Comparison of ENCODE assay signal across 15 mouse cellular contexts in genomic region chr9:67118880-67119644, GRCm38 (mm10).
"Had no signal": no experiment of that assay in that cellular context is flagged by ENCODE, and none has a peak within 500 bp of the region (broad histone marks: within the 10 kb centered on the region; RNA-seq: fewer than 3 reads in every experiment).

No protein-coding gene starts in this region.

- H3K36me3 ChIP-seq: limb, embryonic 15.5 days; midbrain, embryonic 12.5 days; midbrain, embryonic 15.5 days had no signal

- H3K4me2 ChIP-seq: limb, embryonic 15.5 days; liver, embryonic 11.5 days; lung, embryonic 14.5 days; midbrain, embryonic 12.5 days; midbrain, embryonic 15.5 days had no signal

- ATAC-seq: liver, postnatal 0 days; lung, postnatal 0 days; midbrain, embryonic 15.5 days had no signal

- H3K9ac ChIP-seq: limb, embryonic 15.5 days; liver, embryonic 14.5 days; liver, postnatal 0 days; lung, embryonic 14.5 days; midbrain, embryonic 12.5 days; midbrain, embryonic 15.5 days had no signal

- H3K27me3 ChIP-seq: limb, embryonic 15.5 days; midbrain, embryonic 12.5 days; midbrain, embryonic 15.5 days had no signal

- DNase-seq: kidney, adult 11 months; kidney, postnatal 25 days; layer of hippocampus, postnatal 36 days; liver, postnatal 0 days; lung, embryonic 14.5 days; thymus, adult 18-20 months; thymus, postnatal 36 days had no signal

- H3K4me3 ChIP-seq: left cerebral cortex, adult 2 months; limb, embryonic 15.5 days; midbrain, embryonic 12.5 days; midbrain, embryonic 15.5 days had no signal

- H3K9me3 ChIP-seq: limb, embryonic 15.5 days; midbrain, embryonic 12.5 days; midbrain, embryonic 15.5 days had no signal

- H3K4me1 ChIP-seq: midbrain, embryonic 12.5 days; midbrain, embryonic 15.5 days had no signal

- H3K27ac ChIP-seq: left cerebral cortex, adult 2 months; limb, embryonic 15.5 days; liver, embryonic 14.5 days; macrophage; midbrain, embryonic 12.5 days; midbrain, embryonic 15.5 days had no signal
